8 mouse cellular contexts compared by ENCODE assay signal in the genomic region with DNA sequence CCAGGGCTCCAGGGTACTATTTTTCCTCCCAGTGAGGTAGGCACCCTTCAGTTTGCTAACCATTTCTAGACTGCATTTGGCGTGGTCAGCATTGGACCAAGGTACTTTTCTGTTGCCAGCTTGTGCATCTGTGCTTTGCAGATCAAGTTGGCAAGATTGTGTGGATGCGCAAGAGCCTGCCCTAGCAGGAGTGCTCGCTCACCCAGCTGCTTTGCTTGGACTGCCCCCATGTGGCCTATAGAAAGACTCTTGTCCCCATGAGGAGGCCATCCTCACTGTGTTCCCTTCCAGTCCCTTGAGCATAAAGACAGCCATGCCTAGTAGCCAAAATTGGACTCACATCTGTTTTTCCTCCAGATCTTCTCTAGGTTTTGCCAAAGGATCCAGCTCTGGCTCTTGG. TPM values are rescaled to one million over a fixed set of nuclear protein-coding genes. Genes with fewer than 3 reads are reported as not detected.
A peak's percentile ranks its signal among the peaks of the same experiment; 100 is the strongest.
DNase-seq lines count a peak whose midpoint lies in the region; ATAC-seq and TF ChIP-seq lines count a peak whose summit lies in the region.

No protein-coding gene starts in this region.

- H3K9me3 ChIP-seq in limb, embryonic 13.5 days, result no peaks in the 10 kb centered on the region
- no peaks in the 10 kb centered on the region for H3K9me3 ChIP-seq in neural tube, embryonic 11.5 days (ENCODE audit: control insufficient read depth, low read length)

- ATAC-seq in limb, embryonic 13.5 days (ENCODE audit: low FRiP score, low read depth), result peak; percentile 28; the same call in 1 of the 2 replicates
- ATAC-seq in neural tube, embryonic 11.5 days (ENCODE audit: insufficient read depth, low FRiP score, low TSS enrichment), result 0 out of 2 replicates have a peak, but pooled peaks have one; percentile 60

- no peak for TF ChIP-seq POLR2A in cortical plate, adult 2 months (IDR thresholded peaks at IDR 0.05; ENCODE audit: extremely low read depth, insufficient read depth, low read length)

- no peaks in the 10 kb centered on the region for H3K4me1 ChIP-seq in cortical plate, adult 2 months (ENCODE audit: control insufficient read depth, insufficient read depth, low read length)
- peaks cover 55% of the 10 kb centered on the region for H3K4me1 ChIP-seq in limb, embryonic 13.5 days
- peaks cover 6% of the 10 kb centered on the region; the same call in 1 of the 2 replicates for H3K4me1 ChIP-seq in neural tube, embryonic 11.5 days (ENCODE audit: control insufficient read depth, insufficient read depth, low read length)

- peaks cover 14% of the 10 kb centered on the region; the same call in 1 of the 2 replicates for H3K36me3 ChIP-seq in limb, embryonic 13.5 days
- H3K36me3 ChIP-seq in neural tube, embryonic 11.5 days (ENCODE audit: control insufficient read depth, insufficient read depth, low read length), result 0 out of 2 replicates have a peak, but pooled peaks cover 2% of the 10 kb centered on the region

- H3K27me3 ChIP-seq in limb, embryonic 13.5 days, result no peaks in the 10 kb centered on the region
- H3K27me3 ChIP-seq in neural tube, embryonic 11.5 days (ENCODE audit: control insufficient read depth, insufficient read depth, low read length), result no peaks in the 10 kb centered on the region

- no peak overlapping the region for H3K9ac ChIP-seq in limb, embryonic 13.5 days
- H3K9ac ChIP-seq in neural tube, embryonic 11.5 days (ENCODE audit: low read length), result no peak overlapping the region

- WGBS in limb, embryonic 13.5 days, result 35% methylated on average over 3 of the region's 3 CpGs
- WGBS in neural tube, embryonic 11.5 days, result 69% methylated on average over 3 of the region's 3 CpGs

- peak; percentile 93 for DNase-seq in 3T3-L1 (ENCODE audit: low read depth, low spot score)
- DNase-seq in Muller cell, postnatal 12 days (ENCODE audit: inconsistent ontology term), result peak; percentile 46
- peak; percentile 9 for DNase-seq in gonadal fat pad, adult 2 months (ENCODE audit: low read depth)
- peak; percentile 69 for DNase-seq in kidney, adult 9 months
- peak; percentile 54 for DNase-seq in neural tube, embryonic 11.5 days (ENCODE audit: low spot score)
- peak; percentile 55 for DNase-seq in thymus, postnatal 0 days (ENCODE audit: low spot score)

- peak overlapping the region; percentile 9; the same call in 1 of the 2 replicates for H3K4me2 ChIP-seq in limb, embryonic 13.5 days (replicated peaks)
- no peak overlapping the region for H3K4me2 ChIP-seq in neural tube, embryonic 11.5 days (ENCODE audit: low read depth)

- no peak overlapping the region for H3K27ac ChIP-seq in cortical plate, adult 2 months (ENCODE audit: insufficient read depth, low read length)
- peak overlapping the region; percentile 73 for H3K27ac ChIP-seq in limb, embryonic 13.5 days
- no peak overlapping the region for H3K27ac ChIP-seq in neural tube, embryonic 11.5 days (ENCODE audit: low read depth, low read length)

- H3K4me3 ChIP-seq in cortical plate, adult 2 months (ENCODE audit: insufficient read depth, low read length), result no peak overlapping the region
- no peak overlapping the region for H3K4me3 ChIP-seq in limb, embryonic 13.5 days
- no peak overlapping the region for H3K4me3 ChIP-seq in neural tube, embryonic 11.5 days (ENCODE audit: low read depth, low read length)

- peak; percentile 89 for TF ChIP-seq CTCF in cortical plate, adult 2 months (IDR thresholded peaks at IDR 0.05; ENCODE audit: extremely low read depth, insufficient read depth, low read length)

RNA-seq across cellular contexts. Expression of a gene that starts 54.0 kb away (rescaled TPM):
- 0.06 and 0.10 TPM in 2 replicates for polyA plus RNA-seq in cortical plate, adult 2 months (2012; rRNA removed)
- 0.15 and 0.53 TPM in 2 replicates for polyA plus RNA-seq in gonadal fat pad, adult 2 months (2012; rRNA removed)
- 0.06 and 0.22 TPM in 2 replicates for polyA plus RNA-seq in limb, embryonic 13.5 days (2015; fragmentation: Nextera tagmentation; extraction: Ambion mirVana)
- 0.20 and 0.23 TPM in 2 replicates for polyA plus RNA-seq in neural tube, embryonic 11.5 days (2014; fragmentation: Nextera tagmentation; extraction: Ambion mirVana)
- polyA plus RNA-seq in thymus, postnatal 0 days (2015; fragmentation: Nextera tagmentation; extraction: Ambion mirVana), result 0.48 and 0.69 TPM in 2 replicates

RNA-seq across cellular contexts. Expression of a gene that starts 55.6 kb away (rescaled TPM):
- polyA plus RNA-seq in cortical plate, adult 2 months (2012; rRNA removed), result 17.0 and 17.5 TPM in 2 replicates
- 61.0 and 64.6 TPM in 2 replicates for polyA plus RNA-seq in gonadal fat pad, adult 2 months (2012; rRNA removed)
- polyA plus RNA-seq in limb, embryonic 13.5 days (2015; fragmentation: Nextera tagmentation; extraction: Ambion mirVana), result 14.7 and 16.0 TPM in 2 replicates
- 21.9 and 22.4 TPM in 2 replicates for polyA plus RNA-seq in neural tube, embryonic 11.5 days (2014; fragmentation: Nextera tagmentation; extraction: Ambion mirVana)
- 15.3 and 17.1 TPM in 2 replicates for polyA plus RNA-seq in thymus, postnatal 0 days (2015; fragmentation: Nextera tagmentation; extraction: Ambion mirVana)

Comparison
In these comparisons a context has a peak if more than half of its experiments do, and no peak if none do; other contexts are left out.
1. DNase-seq: peak in every context shown above with its lines; median percentile 93 in 3T3-L1; 69 in kidney, adult 9 months; 55 in thymus, postnatal 0 days; 54 in neural tube, embryonic 11.5 days; 46 in Muller cell, postnatal 12 days; 9 in gonadal fat pad, adult 2 months.